Comparison of ENCODE assay signal across 8 mouse cellular contexts in genomic region chr19:18888491-18889116, GRCm38 (mm10).
A peak's percentile ranks its signal among the peaks of the same experiment; 100 is the strongest.
DNase-seq lines count a peak whose midpoint lies in the region; ATAC-seq lines count a peak whose summit lies in the region.
"Had no signal": no experiment of that assay in that cellular context is flagged by ENCODE, and none has a peak within 500 bp of the region (broad histone marks: within the 10 kb centered on the region; RNA-seq: fewer than 3 reads in every experiment).

No protein-coding gene starts in this region.

- H3K36me3 ChIP-seq in hindbrain, embryonic 10.5 days: no peaks in the 10 kb centered on the region
- H3K36me3 ChIP-seq in liver, embryonic 12.5 days: no peaks in the 10 kb centered on the region
- H3K36me3 ChIP-seq: liver, embryonic 13.5 days had no signal

- H3K9me3 ChIP-seq in hindbrain, embryonic 10.5 days: no peaks in the 10 kb centered on the region
- no peaks in the 10 kb centered on the region for H3K9me3 ChIP-seq in liver, embryonic 12.5 days (replicated peaks)
- H3K9me3 ChIP-seq: liver, embryonic 13.5 days had no signal

- H3K4me1 ChIP-seq in hindbrain, embryonic 10.5 days (replicated peaks): peaks cover 22% of the 10 kb centered on the region
- no peaks in the 10 kb centered on the region for H3K4me1 ChIP-seq in liver, embryonic 12.5 days
- H3K4me1 ChIP-seq: liver, embryonic 13.5 days had no signal

- H3K4me2 ChIP-seq in liver, embryonic 12.5 days: no peak overlapping the region
- H3K4me2 ChIP-seq: liver, embryonic 13.5 days had no signal

- 18% methylated on average over 13 of the region's 13 CpGs for WGBS in hindbrain, embryonic 10.5 days
- 44% methylated on average over 13 of the region's 13 CpGs for WGBS in liver, embryonic 12.5 days (ENCODE audit: insufficient replicate concordance)

- peak overlapping the region; percentile 75 for H3K27ac ChIP-seq in hindbrain, embryonic 10.5 days
- no peak overlapping the region for H3K27ac ChIP-seq in liver, embryonic 12.5 days
- H3K27ac ChIP-seq: liver, embryonic 13.5 days had no signal

- peak; percentile 63 for DNase-seq in brain, embryonic 18.5 days (ENCODE audit: low read depth, low spot score)
- DNase-seq in cerebellum, adult 8-10 months: peak; percentile 9
- DNase-seq in hindbrain, embryonic 10.5 days (ENCODE audit: low spot score): no peak
- DNase-seq in left cerebral cortex, postnatal 36 days (ENCODE audit: low spot score in 2 of 2): peak; percentile 17 to 31
- peak; percentile 28 for DNase-seq in right cerebral cortex, postnatal 4 days
- no peak for DNase-seq in yolk sac, embryonic 10.5 days (ENCODE audit: low spot score)
- DNase-seq: liver, embryonic 13.5 days had no signal

- intact Hi-C loops in left cerebral cortex, postnatal 36 days (cut with DNase I): no loop called here

- no peaks in the 10 kb centered on the region for H3K27me3 ChIP-seq in hindbrain, embryonic 10.5 days (ENCODE audit: insufficient read depth, poor library complexity, severe bottlenecking)
- H3K27me3 ChIP-seq in liver, embryonic 12.5 days (replicated peaks): no peaks in the 10 kb centered on the region; the same call in 1 of the 2 replicates
- H3K27me3 ChIP-seq: liver, embryonic 13.5 days had no signal

- no peak for ATAC-seq in liver, embryonic 12.5 days

- peak overlapping the region; percentile 41 for H3K4me3 ChIP-seq in hindbrain, embryonic 10.5 days
- H3K4me3 ChIP-seq in liver, embryonic 12.5 days: no peak overlapping the region
- H3K4me3 ChIP-seq: liver, embryonic 13.5 days had no signal

- H3K9ac ChIP-seq in liver, embryonic 12.5 days: no peak overlapping the region
- H3K9ac ChIP-seq: liver, embryonic 13.5 days had no signal

Comparison
In these comparisons a context has a peak if more than half of its experiments do, and no peak if none do; other contexts are left out.
1. DNase-seq: peak in brain, embryonic 18.5 days (single experiment), cerebellum, adult 8-10 months (single experiment), left cerebral cortex, postnatal 36 days (2 of 2) and right cerebral cortex, postnatal 4 days (single experiment); none in hindbrain, embryonic 10.5 days (single experiment) and yolk sac, embryonic 10.5 days (single experiment).